Mouse (Mus musculus): ENCODE results near the gene Mat1a. TPM values are rescaled to one million over a fixed set of nuclear protein-coding genes. Genes with fewer than 3 reads are reported as not detected.

The Mat1a gene
- polyA plus RNA-seq (2014; fragmentation: Nextera tagmentation; extraction: Ambion mirVana) = not detected in 2 replicates

DNA sequence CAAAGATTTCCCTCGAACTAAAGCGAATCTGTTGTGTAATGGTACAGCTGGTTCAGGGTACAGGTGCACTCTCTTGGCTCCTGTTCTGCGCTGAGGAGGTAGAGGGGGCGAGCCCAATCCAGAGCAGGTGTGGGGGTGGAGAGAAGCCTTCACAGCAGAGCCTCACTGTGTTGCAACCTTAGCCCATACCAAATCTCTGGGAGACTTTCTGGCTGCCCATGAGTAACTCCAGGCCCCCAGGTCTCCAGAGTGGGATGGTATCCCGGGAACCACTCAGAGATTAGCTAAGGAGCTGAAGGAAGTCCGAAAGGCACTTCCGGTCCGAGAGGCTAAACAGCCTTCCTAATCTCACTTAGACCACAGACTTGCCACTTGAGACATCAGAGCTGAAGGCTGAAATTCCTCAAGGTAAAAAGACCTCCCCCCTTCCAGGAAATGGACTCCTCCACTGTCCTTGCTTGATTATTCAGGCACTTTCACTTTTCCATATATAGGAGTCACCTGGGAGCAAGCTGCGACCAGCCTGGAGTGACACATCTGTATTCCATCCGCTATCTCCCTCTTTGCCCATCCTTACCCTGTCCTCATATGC, at the start of gene Mat1a:
TSS of gene Mat1a (plus strand) at position 183 of the 592 bp plus-strand sequence.
- Histone ChIP-seq H3K27me3 (ENCODE audit: control insufficient read depth, insufficient read depth, low read length) (no peaks in the 10 kb centered on the region), H3K9ac (replicated peaks; ENCODE audit: low read length) (no peak within 1 kb of the TSS), H3K4me2 (ENCODE audit: low read length) (no peak within 1 kb of the TSS), H3K9me3 (ENCODE audit: control insufficient read depth, low read length) (no peaks in the 10 kb centered on the region), H3K4me3 (replicated peaks; ENCODE audit: low read depth, low read length) (no peak within 1 kb of the TSS), H3K4me1 (ENCODE audit: control insufficient read depth, insufficient read depth, low read length) (no peaks in the 10 kb centered on the region), H3K27ac (replicated peaks; ENCODE audit: low read depth, low read length) (no peak within 1 kb of the TSS), H3K36me3 (ENCODE audit: control insufficient read depth, insufficient read depth, low read length) (no peaks in the 10 kb centered on the region)
- no peak for ATAC-seq (ENCODE audit: low FRiP score, low TSS enrichment)
- no peak for DNase-seq
- 78% methylated on average over 10 of the region's 10 CpGs for WGBS

DNA sequence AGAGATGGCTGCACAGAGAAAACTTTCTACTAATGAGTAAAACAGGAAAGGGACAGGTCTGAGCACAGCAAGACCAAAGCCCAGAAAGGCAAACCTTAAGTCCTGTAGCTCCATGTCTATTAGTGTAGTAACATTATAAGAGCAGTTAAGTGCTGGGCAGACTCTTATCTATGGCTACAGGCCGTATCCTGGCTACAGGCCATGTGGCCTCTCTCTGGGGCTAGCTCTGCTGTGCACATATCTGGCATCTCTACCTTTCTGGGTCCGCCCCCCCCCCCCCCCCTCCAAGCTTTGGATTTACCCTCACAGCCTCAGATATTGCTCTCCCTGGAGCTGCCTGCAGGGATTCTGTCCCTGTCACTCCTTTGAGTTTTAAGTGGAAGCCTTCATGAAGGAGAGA, 39.7 kb upstream of the Mat1a start:
- Histone ChIP-seq H3K4me2 (ENCODE audit: low read length) (no peak overlapping the region), H3K36me3 (ENCODE audit: control insufficient read depth, insufficient read depth, low read length) (no peaks in the 10 kb centered on the region), H3K27ac (replicated peaks; ENCODE audit: low read depth, low read length) (no peak overlapping the region), H3K9ac (replicated peaks; ENCODE audit: low read length) (no peak overlapping the region), H3K9me3 (ENCODE audit: control insufficient read depth, low read length) (no peaks in the 10 kb centered on the region), H3K4me3 (replicated peaks; ENCODE audit: low read depth, low read length) (no peak overlapping the region), H3K27me3 (ENCODE audit: control insufficient read depth, insufficient read depth, low read length) (no peaks in the 10 kb centered on the region), H3K4me1 (ENCODE audit: control insufficient read depth, insufficient read depth, low read length) (no peaks in the 10 kb centered on the region)
- DNase-seq = no peak
- WGBS = 54% methylated on average over 2 of the region's 2 CpGs
- no peak for ATAC-seq (ENCODE audit: low FRiP score, low TSS enrichment)

DNA sequence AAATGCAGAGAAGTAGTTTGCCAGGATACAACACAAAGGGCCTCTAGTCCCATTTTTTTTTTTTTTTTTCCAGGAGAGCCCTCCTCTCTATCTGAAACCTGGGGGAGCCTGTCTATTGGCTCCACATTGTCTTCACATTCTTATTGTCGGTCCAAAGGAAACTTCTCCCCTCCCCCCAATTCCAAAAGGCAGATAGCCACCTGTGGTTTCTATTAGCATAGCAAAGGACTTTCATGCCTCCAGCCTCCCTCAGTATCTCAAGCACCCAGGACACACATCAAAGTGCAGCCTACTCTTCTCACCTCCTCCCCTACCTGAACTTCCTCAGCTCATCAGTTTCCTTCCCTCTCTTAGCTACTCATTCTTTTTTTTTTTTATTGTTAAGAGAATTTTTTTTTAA, 38.4 kb upstream of the Mat1a start:
- WGBS = 4% methylated on average over 1 of the region's 1 CpGs

DNA sequence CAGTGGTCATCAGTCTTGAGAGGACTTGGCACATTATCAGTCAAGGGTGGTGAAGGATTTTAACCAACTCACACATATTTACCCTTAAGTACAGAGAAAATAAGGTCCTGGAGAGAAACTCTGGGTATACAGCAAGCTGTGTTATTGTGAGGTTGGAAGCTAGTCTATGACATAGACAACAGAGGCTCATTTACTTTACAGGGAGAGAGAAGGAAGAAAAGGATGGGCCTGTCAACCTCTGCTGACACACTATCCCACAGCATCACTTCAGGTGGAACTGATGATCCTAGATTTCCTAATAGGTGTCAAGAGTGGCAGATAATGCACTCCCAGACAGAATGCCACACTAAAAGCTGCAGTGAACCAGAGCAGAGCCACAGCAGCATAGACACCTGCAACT, 35.7 kb upstream of the Mat1a start, which contains the start of gene Dydc2:
TSS of gene Dydc2 (minus strand) at position 101 of the 400 bp plus-strand sequence.
- H3K9me3 ChIP-seq (ENCODE audit: control insufficient read depth, low read length) = no peaks in the 10 kb centered on the region
- no peaks in the 10 kb centered on the region for H3K4me1 ChIP-seq (ENCODE audit: control insufficient read depth, insufficient read depth, low read length)
- DNase-seq (no peak), ATAC-seq (ENCODE audit: low FRiP score, low TSS enrichment) (no peak)
- no peaks in the 10 kb centered on the region for H3K27me3 ChIP-seq (ENCODE audit: control insufficient read depth, insufficient read depth, low read length)
- no peaks in the 10 kb centered on the region for H3K36me3 ChIP-seq (ENCODE audit: control insufficient read depth, insufficient read depth, low read length)
- H3K4me3 ChIP-seq (replicated peaks; ENCODE audit: low read depth, low read length) = no peak within 1 kb of the TSS
- H3K9ac ChIP-seq (replicated peaks; ENCODE audit: low read length) = no peak within 1 kb of the TSS
- no peak within 1 kb of the TSS for H3K4me2 ChIP-seq (ENCODE audit: low read length)
- H3K27ac ChIP-seq (replicated peaks; ENCODE audit: low read depth, low read length) = no peak within 1 kb of the TSS

More for the DNA sequence above, 38.4 kb upstream of the Mat1a start:
- Histone ChIP-seq H3K27ac (replicated peaks; ENCODE audit: low read depth, low read length) (no peak overlapping the region), H3K4me1 (ENCODE audit: control insufficient read depth, insufficient read depth, low read length) (no peaks in the 10 kb centered on the region), H3K4me3 (replicated peaks; ENCODE audit: low read depth, low read length) (no peak overlapping the region), H3K36me3 (ENCODE audit: control insufficient read depth, insufficient read depth, low read length) (no peaks in the 10 kb centered on the region), H3K9ac (replicated peaks; ENCODE audit: low read length) (no peak overlapping the region), H3K9me3 (ENCODE audit: control insufficient read depth, low read length) (no peaks in the 10 kb centered on the region), H3K27me3 (ENCODE audit: control insufficient read depth, insufficient read depth, low read length) (no peaks in the 10 kb centered on the region), H3K4me2 (ENCODE audit: low read length) (no peak overlapping the region)
- ATAC-seq (ENCODE audit: low FRiP score, low TSS enrichment) = no peak
- DNase-seq = no peak

DNA sequence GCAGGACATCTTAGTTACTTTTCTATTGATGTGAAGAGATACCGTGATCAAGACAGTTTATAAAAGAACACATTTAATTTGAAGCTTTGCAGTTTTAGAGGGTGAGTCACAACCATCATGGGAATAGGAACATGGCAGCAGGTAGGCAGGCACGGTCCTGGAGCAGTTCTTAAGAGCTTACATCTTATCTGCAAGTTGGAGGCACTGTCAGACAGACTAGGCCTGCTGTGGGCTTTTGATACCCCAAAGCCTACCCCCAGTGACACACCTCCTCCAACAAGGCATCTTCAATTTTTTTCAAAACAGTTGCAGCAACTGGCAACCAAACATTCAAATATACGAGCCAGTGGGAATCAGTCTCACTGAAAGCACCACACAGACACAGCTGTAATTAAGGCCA, 34.5 kb upstream of the Mat1a start:
- no peaks in the 10 kb centered on the region for H3K9me3 ChIP-seq (ENCODE audit: control insufficient read depth, low read length)
- H3K36me3 ChIP-seq (ENCODE audit: control insufficient read depth, insufficient read depth, low read length) = no peaks in the 10 kb centered on the region
- no peak overlapping the region for H3K4me3 ChIP-seq (replicated peaks; ENCODE audit: low read depth, low read length)
- no peak overlapping the region for H3K4me2 ChIP-seq (ENCODE audit: low read length)
- WGBS = 74% methylated on average over 3 of the region's 3 CpGs
- no peak overlapping the region for H3K27ac ChIP-seq (replicated peaks; ENCODE audit: low read depth, low read length)
- DNase-seq (no peak), ATAC-seq (ENCODE audit: low FRiP score, low TSS enrichment) (no peak)
- H3K4me1 ChIP-seq (ENCODE audit: control insufficient read depth, insufficient read depth, low read length) = no peaks in the 10 kb centered on the region
- H3K9ac ChIP-seq (replicated peaks; ENCODE audit: low read length) = no peak overlapping the region
- no peaks in the 10 kb centered on the region for H3K27me3 ChIP-seq (ENCODE audit: control insufficient read depth, insufficient read depth, low read length)

DNA sequence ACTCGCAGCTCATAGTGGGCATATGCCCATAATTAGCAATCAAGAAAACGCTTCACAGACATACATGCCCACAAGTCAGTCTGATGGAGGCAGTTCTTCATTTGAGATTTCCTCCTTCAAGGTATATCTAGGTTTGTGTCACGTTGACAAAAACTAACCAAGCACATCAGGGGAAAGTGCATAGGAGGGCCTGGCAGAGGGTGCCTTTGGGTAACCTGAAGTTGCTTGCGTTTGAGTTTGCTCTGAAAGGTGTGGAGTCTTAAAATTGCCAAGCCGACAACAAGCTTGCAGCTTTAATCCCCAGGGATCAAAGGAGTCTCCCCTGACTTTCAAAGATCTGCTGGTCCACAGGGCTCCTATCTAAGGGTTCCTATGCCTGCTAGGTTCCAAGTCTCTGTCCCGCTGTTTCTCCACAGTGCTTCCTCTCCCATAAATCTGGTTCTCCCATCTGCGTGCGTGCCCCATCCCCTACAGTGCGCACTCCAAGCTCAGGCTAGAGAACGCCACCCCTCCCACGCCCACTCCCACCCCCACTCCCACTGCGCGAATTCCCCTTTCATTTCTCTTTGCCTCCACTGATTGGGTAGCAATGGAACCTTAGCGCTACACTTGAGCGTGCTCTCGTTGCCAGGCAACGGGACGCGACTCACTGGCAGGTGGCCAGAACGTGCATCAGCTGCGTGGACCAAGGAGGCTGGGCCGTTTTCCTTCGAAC, 32.4 kb upstream of the Mat1a start, which contains the start of gene Dydc1:
TSS of gene Dydc1 (plus strand) at position 683 of the 715 bp plus-strand sequence.
- Histone ChIP-seq H3K36me3 (ENCODE audit: control insufficient read depth, insufficient read depth, low read length) (no peaks in the 10 kb centered on the region), H3K4me2 (ENCODE audit: low read length) (peak within 1 kb of the TSS; percentile 73), H3K4me1 (ENCODE audit: control insufficient read depth, insufficient read depth, low read length) (no peaks in the 10 kb centered on the region), H3K27ac (replicated peaks; ENCODE audit: low read depth, low read length) (no peak within 1 kb of the TSS), H3K27me3 (ENCODE audit: control insufficient read depth, insufficient read depth, low read length) (no peaks in the 10 kb centered on the region), H3K9me3 (ENCODE audit: control insufficient read depth, low read length) (no peaks in the 10 kb centered on the region), H3K4me3 (replicated peaks; ENCODE audit: low read depth, low read length) (peak within 1 kb of the TSS; percentile 37), H3K9ac (replicated peaks; ENCODE audit: low read length) (peak within 1 kb of the TSS; percentile 46; the same call in 1 of the 2 replicates)
- ATAC-seq (ENCODE audit: low FRiP score, low TSS enrichment) (peak; percentile 90), DNase-seq (peak; percentile 93)
- 11% methylated on average over 23 of the region's 23 CpGs for WGBS

DNA sequence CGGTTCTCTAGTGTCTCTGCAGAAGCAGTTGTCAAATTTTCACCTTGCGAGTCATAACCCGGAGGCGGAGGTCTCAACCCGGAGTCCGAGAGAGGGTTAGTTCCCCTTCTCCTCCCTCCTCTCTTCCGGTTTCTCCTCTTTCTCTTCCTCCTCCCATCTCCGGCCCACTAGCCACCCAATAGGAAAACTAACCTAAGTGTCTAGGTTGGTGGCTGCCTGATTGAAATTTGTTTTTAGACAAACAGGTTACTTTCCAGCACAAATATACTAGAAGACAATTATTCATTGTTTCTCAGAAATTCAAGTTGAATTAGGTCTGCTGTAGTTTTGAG, 31.9 kb upstream of the Mat1a start:
- H3K4me1 ChIP-seq (ENCODE audit: control insufficient read depth, insufficient read depth, low read length) = no peaks in the 10 kb centered on the region
- 1% methylated on average over 8 of the region's 8 CpGs for WGBS
- H3K27me3 ChIP-seq (ENCODE audit: control insufficient read depth, insufficient read depth, low read length) = no peaks in the 10 kb centered on the region
- H3K9ac ChIP-seq (replicated peaks; ENCODE audit: low read length) = peak overlapping the region; percentile 46; the same call in 1 of the 2 replicates
- H3K9me3 ChIP-seq (ENCODE audit: control insufficient read depth, low read length) = no peaks in the 10 kb centered on the region
- ATAC-seq (ENCODE audit: low FRiP score, low TSS enrichment) (no peak; the same call in 1 of the 2 replicates), DNase-seq (no peak)
- no peaks in the 10 kb centered on the region for H3K36me3 ChIP-seq (ENCODE audit: control insufficient read depth, insufficient read depth, low read length)
- H3K4me3 ChIP-seq (replicated peaks; ENCODE audit: low read depth, low read length) = peak overlapping the region; percentile 37
- no peak overlapping the region for H3K27ac ChIP-seq (replicated peaks; ENCODE audit: low read depth, low read length)
- H3K4me2 ChIP-seq (ENCODE audit: low read length) = peak overlapping the region; percentile 73

DNA sequence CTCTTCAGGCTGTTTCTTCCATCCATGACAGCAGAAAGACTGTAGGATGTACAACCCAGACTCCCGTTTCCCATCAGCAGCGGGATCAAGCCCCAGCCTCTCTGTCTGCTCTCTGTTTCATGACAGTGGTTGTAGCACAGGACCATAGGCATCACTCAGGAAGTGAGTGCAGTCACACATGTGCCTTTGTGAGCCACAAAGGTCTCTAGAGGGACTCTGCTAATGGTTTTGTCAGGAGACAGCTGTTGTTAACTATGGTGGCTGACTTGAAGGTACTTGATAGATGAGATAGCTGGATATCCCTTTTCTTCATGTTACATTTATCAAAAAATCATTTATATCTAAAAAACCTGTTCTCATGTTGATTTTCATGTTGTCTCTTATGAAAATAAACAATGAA, 22.4 kb upstream of the Mat1a start:
- DNase-seq = no peak
- Histone ChIP-seq H3K4me1 (ENCODE audit: control insufficient read depth, insufficient read depth, low read length) (no peaks in the 10 kb centered on the region), H3K4me3 (replicated peaks; ENCODE audit: low read depth, low read length) (no peak overlapping the region), H3K27ac (replicated peaks; ENCODE audit: low read depth, low read length) (no peak overlapping the region), H3K27me3 (ENCODE audit: control insufficient read depth, insufficient read depth, low read length) (no peaks in the 10 kb centered on the region), H3K4me2 (ENCODE audit: low read length) (no peak overlapping the region), H3K9ac (replicated peaks; ENCODE audit: low read length) (no peak overlapping the region), H3K36me3 (ENCODE audit: control insufficient read depth, insufficient read depth, low read length) (no peaks in the 10 kb centered on the region), H3K9me3 (ENCODE audit: control insufficient read depth, low read length) (no peaks in the 10 kb centered on the region)
- ATAC-seq (ENCODE audit: low FRiP score, low TSS enrichment) = no peak
- WGBS = 96% methylated on average over 2 of the region's 2 CpGs

DNA sequence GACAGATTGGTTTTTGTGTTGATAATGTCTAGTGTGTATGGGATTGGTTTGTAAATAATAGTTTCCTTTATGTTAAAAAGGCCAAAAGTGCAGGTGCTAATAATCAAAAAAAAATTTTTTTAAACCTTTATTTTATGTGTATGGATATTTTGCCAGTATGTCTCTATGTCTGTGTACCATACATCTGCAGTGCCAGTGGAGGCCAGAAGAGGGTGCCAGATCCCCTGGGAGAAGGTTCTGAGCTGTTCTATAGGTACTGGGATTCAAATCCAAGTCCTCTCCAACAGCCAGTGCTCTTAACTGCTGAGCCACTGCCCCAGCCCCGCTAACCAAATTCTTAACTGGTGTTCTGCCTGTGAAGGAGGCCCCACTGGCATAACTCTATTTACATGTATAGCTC, 17.3 kb upstream of the Mat1a start:
- no peak overlapping the region for H3K4me2 ChIP-seq (ENCODE audit: low read length)
- H3K4me1 ChIP-seq (ENCODE audit: control insufficient read depth, insufficient read depth, low read length) = no peaks in the 10 kb centered on the region
- ATAC-seq (ENCODE audit: low FRiP score, low TSS enrichment) (no peak), DNase-seq (no peak)
- no peak overlapping the region for H3K9ac ChIP-seq (replicated peaks; ENCODE audit: low read length)
- no peaks in the 10 kb centered on the region for H3K36me3 ChIP-seq (ENCODE audit: control insufficient read depth, insufficient read depth, low read length)
- no peaks in the 10 kb centered on the region for H3K9me3 ChIP-seq (ENCODE audit: control insufficient read depth, low read length)
- no peak overlapping the region for H3K27ac ChIP-seq (replicated peaks; ENCODE audit: low read depth, low read length)
- H3K27me3 ChIP-seq (ENCODE audit: control insufficient read depth, insufficient read depth, low read length) = no peaks in the 10 kb centered on the region
- WGBS = 87% methylated on average over 1 of the region's 1 CpGs
- no peak overlapping the region for H3K4me3 ChIP-seq (replicated peaks; ENCODE audit: low read depth, low read length)

Measured in midbrain, embryonic 14.5 days (tissue).